Mouse (Mus musculus) CD8-positive naive resting alpha-beta T cell, adult 2 months (primary cell): ENCODE measurements around the gene 4921504E06Rik.

ENCODE experiments used
- DNase-seq, 2 experiments: peaks; one replicate each; pipeline ENCODE4 v3.0.0; 2022; ENCODE audit warnings: low read depth in 2 of 2, low spot score in 2 of 2

4921504E06Rik gene

DNA sequence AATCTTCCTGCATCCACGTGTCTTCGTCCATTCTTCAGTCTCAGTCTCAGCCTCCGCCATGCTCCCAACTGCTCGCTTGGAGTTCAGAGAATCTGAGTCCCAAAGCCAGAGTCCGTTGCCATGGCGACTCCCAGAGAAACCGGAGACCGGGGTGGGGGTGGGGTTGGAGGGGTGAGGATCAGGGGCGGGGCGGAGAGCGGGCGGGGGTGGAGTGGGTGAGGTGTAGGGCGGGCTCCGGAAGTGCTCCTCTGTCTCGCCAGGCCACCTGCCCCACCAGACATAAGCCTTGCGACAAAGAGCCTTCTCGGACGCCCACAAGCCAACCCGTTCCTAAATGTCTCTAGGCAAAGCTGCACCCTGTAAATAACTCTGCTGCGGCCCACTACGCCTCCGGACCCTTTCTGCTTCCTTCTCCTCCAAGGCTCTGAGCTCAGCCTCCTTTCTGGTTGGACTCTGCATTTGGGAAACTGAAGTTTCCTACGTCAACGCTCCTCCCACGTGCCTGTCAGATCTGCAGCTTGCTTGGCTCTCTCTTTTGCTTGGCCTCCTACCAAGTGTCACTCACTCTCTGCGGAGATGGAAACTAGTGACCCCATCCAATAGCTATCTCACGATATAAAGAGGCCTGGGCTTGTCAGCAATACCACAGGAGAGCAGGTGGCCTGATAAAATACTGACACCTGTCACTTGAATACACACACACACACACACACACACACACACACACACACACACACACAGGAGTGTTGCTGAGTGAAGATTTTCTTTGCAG is at the start of gene 4921504E06Rik:
Gene 4921504E06Rik (minus strand): TSS at position 94 of the 772 bp plus-strand sequence.
- peak; percentile 16 to 47 for DNase-seq

DNA sequence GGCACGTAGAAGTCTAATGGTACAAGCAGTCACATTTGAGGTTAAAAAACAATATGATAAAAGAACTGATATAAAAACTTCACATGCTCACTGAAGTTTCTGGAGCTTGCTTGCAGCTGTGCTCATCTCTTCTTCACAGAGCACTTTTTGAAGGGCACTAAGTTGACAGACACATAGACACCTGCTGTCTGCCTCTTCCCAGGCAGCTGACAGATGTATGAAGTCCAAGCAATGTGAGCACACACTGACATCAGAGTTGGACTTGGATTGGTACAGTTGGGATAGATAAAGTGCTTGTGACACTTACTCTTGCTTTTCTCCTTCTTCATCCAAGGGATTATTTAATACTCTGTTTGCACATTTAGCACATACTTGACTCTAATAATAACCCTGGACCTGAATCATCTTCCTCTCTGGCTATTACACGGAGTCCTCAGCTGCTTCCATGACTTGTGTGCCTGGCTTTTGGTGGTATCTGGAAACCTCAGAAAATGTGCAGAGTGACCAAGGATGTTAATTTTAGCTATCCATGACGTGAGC is 47.7 kb upstream of the 4921504E06Rik start:
- no peak for DNase-seq

GRCm38 (mm10) chr2:19600860-19601259 is 47.1 kb upstream of the 4921504E06Rik start:
- no peak for DNase-seq

- DNase-seq = no peak
These were observed 46.1 kb upstream of the 4921504E06Rik start for GRCm38 (mm10) chr2:19599801-19600200.

DNA sequence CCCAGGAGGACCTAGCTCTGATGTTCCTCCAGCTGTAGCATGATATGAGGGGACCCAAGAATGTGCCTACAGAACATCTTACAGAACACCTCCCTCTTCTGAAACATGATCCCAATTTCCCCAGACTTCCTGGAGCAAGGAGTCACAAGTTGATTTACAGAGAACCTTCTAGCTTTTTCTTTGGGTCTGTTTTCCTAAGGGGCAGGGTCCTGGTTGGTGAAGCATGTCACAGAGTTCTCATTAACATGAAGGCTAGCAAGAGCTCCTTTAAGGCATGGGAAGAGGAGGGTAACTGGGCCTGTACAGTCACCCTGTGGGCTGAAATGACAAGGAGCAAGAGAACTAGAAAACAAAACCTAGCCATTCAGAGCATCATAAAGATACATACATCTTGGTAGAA is 43.3 kb upstream of the 4921504E06Rik start:
- DNase-seq = no peak

DNA sequence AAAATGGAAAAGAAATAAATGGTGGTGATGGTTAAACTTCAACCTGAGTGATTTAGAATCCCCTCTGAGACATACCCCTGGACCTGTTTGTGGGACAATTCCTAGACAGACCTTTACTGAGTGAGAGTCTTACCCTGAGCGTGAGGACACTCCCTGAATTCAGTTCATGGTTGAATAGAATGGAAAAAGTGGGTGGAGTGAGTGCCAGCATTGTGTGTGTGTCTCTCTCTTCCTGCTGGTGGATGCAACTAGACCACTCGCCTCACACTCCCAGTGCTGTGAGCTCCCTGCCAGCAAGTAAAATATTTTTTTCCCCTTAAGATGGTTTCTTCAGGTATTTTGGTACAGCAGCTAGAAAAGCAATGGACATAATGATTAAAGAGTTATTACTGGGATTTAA is 42.7 kb upstream of the 4921504E06Rik start:
- DNase-seq = no peak

GRCm38 (mm10) chr2:19594856-19595255 is 41.1 kb upstream of the 4921504E06Rik start:
- no peak for DNase-seq

- no peak for DNase-seq
These were observed 26.1 kb upstream of the 4921504E06Rik start for GRCm38 (mm10) chr2:19579846-19580245.

DNA sequence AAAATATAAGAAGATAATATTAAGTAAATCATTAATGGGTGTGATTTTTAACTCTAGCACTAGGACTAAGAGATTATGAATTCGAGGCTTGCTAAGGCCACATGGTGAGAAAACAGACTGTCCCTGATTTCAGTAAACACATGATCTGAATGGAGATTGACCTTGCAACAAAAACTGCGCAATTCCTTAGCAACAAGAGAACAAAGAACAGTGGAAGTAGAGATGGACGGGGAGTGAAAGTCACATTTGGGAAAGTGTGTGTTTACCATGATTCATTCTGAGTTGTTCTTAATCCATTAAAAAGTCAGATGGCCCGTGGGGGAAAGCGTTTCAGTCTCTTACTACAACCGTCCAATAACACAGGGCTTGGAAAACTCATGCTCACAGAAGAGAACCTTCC is 25.5 kb upstream of the 4921504E06Rik start:
- DNase-seq = no peak

DNA sequence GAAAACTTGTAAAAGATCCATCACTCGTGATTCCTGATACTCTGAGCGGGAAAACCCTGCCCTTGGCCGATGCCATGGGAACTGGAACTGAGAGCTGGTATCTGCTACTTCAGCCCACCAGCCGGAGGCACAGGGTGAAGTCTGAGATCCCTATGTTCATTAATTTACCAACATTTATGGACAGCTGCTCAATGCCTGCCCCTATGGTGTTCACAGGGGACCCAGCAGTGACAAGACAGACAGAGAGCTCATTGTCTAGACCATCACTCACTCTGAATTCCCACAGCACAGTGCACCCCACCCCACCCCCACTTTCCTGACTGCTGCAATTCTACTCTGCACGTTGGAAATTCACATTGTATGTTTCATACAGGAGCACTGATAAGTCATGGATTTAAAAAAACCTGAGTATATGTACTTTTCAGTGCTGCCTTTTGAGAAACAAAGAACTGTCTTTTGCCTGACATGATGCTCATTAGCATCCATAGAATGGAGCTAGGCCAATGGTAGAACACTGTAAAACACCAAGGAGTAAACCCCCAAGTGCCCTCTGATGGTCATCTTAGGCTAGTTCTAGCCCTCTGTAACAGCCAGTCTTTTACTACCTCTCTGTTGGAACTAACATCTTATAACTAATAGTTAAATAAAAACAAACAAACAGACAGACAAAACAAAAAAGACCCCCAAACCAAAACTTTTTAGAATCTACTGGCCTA is 8.6 kb upstream of the 4921504E06Rik start:
- no peak for DNase-seq

DNA sequence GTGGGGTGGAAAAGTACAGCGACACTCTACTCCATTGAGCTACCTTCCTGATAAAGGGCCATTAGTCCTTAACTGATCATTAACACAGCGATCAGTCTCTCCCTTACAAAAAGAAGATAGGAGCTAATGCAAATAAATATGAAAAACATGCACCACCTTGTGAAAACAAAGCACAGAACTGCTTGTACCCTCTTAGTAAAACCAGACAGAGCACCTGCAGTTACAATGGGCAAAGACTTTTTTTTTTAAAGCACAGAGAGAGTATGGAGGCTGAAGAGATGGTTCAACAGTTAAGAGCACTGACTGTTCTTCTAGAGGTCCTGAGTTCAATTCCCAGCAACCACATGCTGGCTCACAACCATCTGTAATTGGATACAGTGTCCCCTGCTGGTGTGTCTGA is 6.9 kb upstream of the 4921504E06Rik start:
- DNase-seq = no peak

DNA sequence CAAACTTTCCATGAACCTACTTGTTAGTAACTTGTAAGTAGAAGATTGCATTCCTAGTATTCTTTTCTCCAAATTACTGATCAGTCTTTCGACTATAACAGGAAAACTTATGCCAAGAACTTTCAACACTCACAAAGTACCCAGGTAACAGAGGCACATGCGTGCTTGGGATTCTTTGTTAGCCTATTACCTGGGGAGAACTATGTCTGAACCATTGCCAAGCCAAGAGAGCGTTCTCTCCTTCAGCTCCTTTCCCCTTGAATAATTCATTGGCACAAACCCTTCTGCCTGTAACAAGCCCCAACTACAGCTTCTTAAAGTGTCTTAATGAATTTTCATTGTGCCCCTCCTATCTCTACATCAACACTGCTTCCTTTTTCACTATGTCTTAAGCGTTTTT is 6.4 kb upstream of the 4921504E06Rik start:
- no peak for DNase-seq

DNA sequence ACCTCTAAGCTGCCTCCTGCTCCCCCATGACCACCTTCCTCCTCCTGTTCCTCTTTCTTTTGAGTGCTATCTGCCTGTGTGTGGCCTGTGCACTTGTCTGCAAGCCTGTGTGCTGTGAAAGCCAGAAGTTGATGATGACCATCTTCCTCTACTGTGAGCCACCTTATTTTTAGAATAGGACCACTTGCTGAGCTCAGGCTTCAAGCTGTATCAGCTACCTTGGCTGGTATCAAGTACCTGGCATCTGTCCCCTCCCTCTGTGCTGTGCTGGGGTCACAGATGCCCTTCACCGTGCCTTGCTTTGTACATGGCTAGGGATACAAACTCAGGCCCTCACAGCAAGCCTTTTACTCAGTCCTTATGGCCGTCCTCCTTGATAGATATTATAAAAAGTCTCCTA is 2.3 kb downstream of the 4921504E06Rik start:
- no peak for DNase-seq

DNA sequence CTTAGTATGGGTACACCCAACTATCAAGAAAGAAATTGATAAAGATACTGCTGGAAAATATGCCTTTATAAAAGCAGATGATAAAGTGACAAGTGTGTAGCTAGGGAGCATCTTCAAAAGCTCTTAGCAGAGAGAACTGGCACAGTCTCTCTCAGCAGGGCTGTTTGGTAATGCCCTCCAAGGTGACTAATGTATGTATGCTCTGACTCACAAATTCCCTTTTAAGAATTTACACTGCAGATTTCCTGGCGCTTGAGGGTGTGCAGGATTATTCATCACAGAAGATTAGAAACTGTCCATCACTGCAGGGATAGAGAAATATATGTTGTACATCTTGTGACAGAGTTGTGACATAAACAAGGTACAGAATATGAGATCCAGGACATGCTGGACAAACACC is 12.8 kb downstream of the 4921504E06Rik start:
- no peak for DNase-seq

GRCm38 (mm10) chr2:19529428-19529827 is 24.3 kb downstream of the 4921504E06Rik start:
- DNase-seq = no peak

DNA sequence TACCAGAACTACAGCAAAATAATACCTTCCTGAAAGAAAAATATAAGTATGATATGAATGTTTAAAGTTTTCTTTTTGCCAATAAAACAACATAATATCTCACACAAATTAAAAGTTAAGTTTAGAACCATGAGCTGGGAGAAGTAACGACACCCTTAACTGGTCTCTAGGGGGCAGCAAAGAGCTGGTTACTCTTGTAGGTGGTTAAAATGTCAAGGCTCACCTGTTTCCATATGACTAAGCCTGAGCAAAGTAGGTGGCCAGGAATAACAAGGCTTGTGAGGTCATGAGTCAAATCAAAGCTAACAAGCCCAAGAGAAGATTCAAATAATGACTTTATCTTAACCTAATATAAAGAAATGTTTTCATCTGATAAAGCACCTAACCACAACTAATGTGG is 24.9 kb downstream of the 4921504E06Rik start:
- DNase-seq = peak; percentile 51 to 68

GRCm38 (mm10) chr2:19524071-19524470 is 29.6 kb downstream of the 4921504E06Rik start:
- no peak for DNase-seq

DNA sequence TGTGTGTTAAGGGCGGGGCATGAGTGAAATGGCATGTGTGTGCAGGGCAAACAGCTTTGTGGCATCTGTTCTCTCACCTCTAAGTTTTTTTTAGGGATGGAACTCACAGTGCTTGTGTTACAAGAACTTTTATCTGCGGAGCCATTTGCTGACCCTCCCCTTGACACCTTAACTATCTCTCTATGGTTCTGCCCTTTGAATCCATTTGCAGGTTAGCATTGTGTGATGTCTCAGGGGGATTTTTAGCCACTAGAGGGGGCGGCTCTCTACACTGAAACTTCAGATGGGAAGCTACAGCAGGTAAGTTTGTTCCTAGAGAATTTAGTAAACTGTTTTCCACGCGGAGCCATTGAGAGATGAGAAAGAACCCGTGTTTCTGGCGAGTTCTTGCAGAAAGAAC is 32.1 kb downstream of the 4921504E06Rik start:
- peak in 1 of 2 experiments; percentile 26 for DNase-seq

DNA sequence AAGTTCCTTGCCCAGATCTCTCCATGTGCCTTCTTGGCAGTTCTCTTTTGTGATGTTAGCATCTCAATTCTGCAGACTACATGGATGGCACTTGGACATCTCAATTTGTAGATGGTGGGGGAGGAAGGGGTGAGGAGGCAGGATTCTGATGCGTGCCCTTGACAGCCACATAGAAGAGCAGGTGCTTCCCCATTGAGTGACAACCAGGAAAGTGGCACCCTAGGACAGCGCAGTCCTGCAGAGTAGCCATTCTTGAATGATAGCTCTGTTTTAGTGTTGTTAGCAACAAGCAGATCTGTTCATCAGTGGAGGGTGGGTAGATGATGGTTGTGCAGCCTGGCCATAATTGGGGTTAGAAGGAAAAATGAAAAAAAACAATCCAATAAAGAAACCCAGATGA is 33.1 kb downstream of the 4921504E06Rik start:
- no peak for DNase-seq

- DNase-seq = peak in 1 of 2 experiments; percentile 32
These were observed 33.9 kb downstream of the 4921504E06Rik start for GRCm38 (mm10) chr2:19519768-19520167.

GRCm38 (mm10) chr2:19517952-19518351 is 35.8 kb downstream of the 4921504E06Rik start:
- DNase-seq = no peak

DNA sequence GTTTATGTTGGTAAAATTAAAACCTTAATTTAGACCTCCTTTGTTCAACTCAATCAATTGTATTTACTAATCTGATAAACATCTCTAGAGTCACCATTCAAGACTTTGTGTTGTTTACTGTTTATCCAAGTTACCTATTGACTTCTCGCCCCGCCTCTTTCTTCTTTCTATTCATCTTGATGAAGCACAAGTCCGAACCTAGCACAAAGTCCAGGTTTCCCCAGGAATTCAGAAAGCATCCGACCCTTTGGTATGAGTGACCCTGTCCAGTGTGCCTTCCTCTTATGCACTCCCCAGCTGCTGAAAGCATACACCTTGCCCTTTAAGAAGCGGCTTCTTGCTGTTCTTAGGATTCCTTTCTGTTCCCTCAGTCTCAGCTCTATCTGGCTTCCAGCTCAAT is 41.3 kb downstream of the 4921504E06Rik start:
- no peak for DNase-seq
